Mouse (Mus musculus) liver, adult (tissue): ENCODE results near the gene Mycbp.

Source experiments
- GATA4 ChIP-seq: IDR thresholded peaks from 2 replicates; pipeline ENCODE4 v1.6.1; 2014; ENCODE audit warnings: mild to moderate bottlenecking, low read length; ENCODE audit not compliant: insufficient replicate concordance

Mycbp gene

GRCm38 (mm10) chr4:123904333-123905125, at the start of gene Mycbp:
TSS of gene Mycbp (plus strand) at chr4:123904832.
- no peak for TF ChIP-seq GATA4

- no peak for TF ChIP-seq GATA4
Observed at GRCm38 (mm10) chr4:123856888-123857287, 47.7 kb upstream of the Mycbp start.

- TF ChIP-seq GATA4: no peak
Observed at GRCm38 (mm10) chr4:123858090-123858489, 46.5 kb upstream of the Mycbp start.

- no peak for TF ChIP-seq GATA4
Observed at GRCm38 (mm10) chr4:123859379-123859778, 45.3 kb upstream of the Mycbp start, which contains the start of gene 4933427I04Rik. TSS of gene 4933427I04Rik (plus strand) at chr4:123859679.

GRCm38 (mm10) chr4:123859803-123860202, 44.8 kb upstream of the Mycbp start:
- TF ChIP-seq GATA4: no peak

GRCm38 (mm10) chr4:123860621-123861020, 44.0 kb upstream of the Mycbp start:
- no peak for TF ChIP-seq GATA4

GRCm38 (mm10) chr4:123893726-123894125, 10.9 kb upstream of the Mycbp start:
- TF ChIP-seq GATA4: no peak

- TF ChIP-seq GATA4: no peak
Observed at GRCm38 (mm10) chr4:123894295-123894694, 10.3 kb upstream of the Mycbp start.

GRCm38 (mm10) chr4:123898696-123899095, 5.9 kb upstream of the Mycbp start:
- no peak for TF ChIP-seq GATA4

- no peak for TF ChIP-seq GATA4
Observed at GRCm38 (mm10) chr4:123903432-123903831, 1.2 kb upstream of the Mycbp start.

GRCm38 (mm10) chr4:123905126-123905668, 565 bp downstream of the Mycbp start:
- no peak for TF ChIP-seq GATA4

GRCm38 (mm10) chr4:123911503-123911902, 6.9 kb downstream of the Mycbp start:
- TF ChIP-seq GATA4: peak; percentile 92

GRCm38 (mm10) chr4:123912431-123912830, 7.8 kb downstream of the Mycbp start:
- TF ChIP-seq GATA4: no peak

GRCm38 (mm10) chr4:123916748-123917547, 12.3 kb downstream of the Mycbp start, which contains the start of gene Rragc:
TSS of gene Rragc (plus strand) at chr4:123917446.
- 0 out of 2 replicates have a peak, but pooled peaks have one; percentile 38 for TF ChIP-seq GATA4

GRCm38 (mm10) chr4:123917548-123918140, 13.0 kb downstream of the Mycbp start, which contains the start of gene 4930535I16Rik:
TSS of gene 4930535I16Rik (minus strand) at chr4:123918022.
- TF ChIP-seq GATA4: no peak
